Mouse (Mus musculus): ENCODE data around the gene Cox8a.

- TF ChIP-seq CTCF (IDR thresholded peaks at IDR 0.05; ENCODE audit: insufficient read depth, low read depth, low read length) (no peak), POLR2A (IDR thresholded peaks at IDR 0.05; ENCODE audit: insufficient read depth, low read depth, low read length) (no peak; the same call in 1 of the 2 replicates)
Observed at GRCm38 (mm10) chr19:7165509-7166199, 51.8 kb downstream of the Cox8a start.

All from olfactory bulb, adult 2 months (tissue).